In genomic region chr7:125556096-125556495, GRCm38 (mm10) we compare ENCODE assay signal across 19 mouse cellular contexts. TPM values are rescaled to one million over a fixed set of nuclear protein-coding genes. Genes with fewer than 3 reads are reported as not detected.
A peak's percentile ranks its signal among the peaks of the same experiment; 100 is the strongest.
DNase-seq lines count a peak whose midpoint lies in the region; ATAC-seq and TF ChIP-seq lines count a peak whose summit lies in the region.
"Had no signal": no experiment of that assay in that cellular context is flagged by ENCODE, and none has a peak within 500 bp of the region (broad histone marks: within the 10 kb centered on the region; RNA-seq: fewer than 3 reads in every experiment).

No protein-coding gene starts in this region.

- no peak overlapping the region for H3K9ac ChIP-seq in intestine, postnatal 0 days (ENCODE audit: low read depth, low read length)
- H3K9ac ChIP-seq in intestine, embryonic 16.5 days (ENCODE audit: low read depth, low read length): no peak overlapping the region
- H3K9ac ChIP-seq in liver, embryonic 11.5 days (ENCODE audit: low read depth, low read length): no peak overlapping the region
- H3K9ac ChIP-seq: forebrain, embryonic 15.5 days; heart, embryonic 12.5 days had no signal

- H3K9me3 ChIP-seq in intestine, postnatal 0 days (ENCODE audit: control insufficient read depth): no peaks in the 10 kb centered on the region
- H3K9me3 ChIP-seq in intestine, embryonic 16.5 days (ENCODE audit: control insufficient read depth, low read length): no peaks in the 10 kb centered on the region
- H3K9me3 ChIP-seq in liver, embryonic 11.5 days (ENCODE audit: control insufficient read depth, low read length): no peaks in the 10 kb centered on the region
- H3K9me3 ChIP-seq: forebrain, embryonic 15.5 days; heart, embryonic 12.5 days had no signal

- peak; percentile 30 for DNase-seq in thymus, postnatal 4 days
- no peak for DNase-seq in thymus, postnatal 14 days
- no peak for DNase-seq in liver, embryonic 11.5 days (ENCODE audit: low spot score)
- DNase-seq in right cerebral cortex, adult 2 months (ENCODE audit: low spot score in 2 of 2): no peak
- DNase-seq: cerebellum, adult 9-10 months; embryo, embryonic 11 days; heart, postnatal 4 days; midbrain, embryonic 14.5 days; right cerebral cortex, postnatal 14 days had no signal

- no peak for TF ChIP-seq CTCF in intestine, postnatal 0 days (IDR thresholded peaks at IDR 0.05; ENCODE audit: low read depth)
- no peak for TF ChIP-seq CTCF in small intestine, adult 2 months (IDR thresholded peaks at IDR 0.05; ENCODE audit: extremely low read depth, insufficient read length, insufficient replicate concordance, low read depth, low read length)

- peak overlapping the region; percentile 84 for H3K4me2 ChIP-seq in intestine, postnatal 0 days (replicated peaks; ENCODE audit: low read depth)
- no peak overlapping the region for H3K4me2 ChIP-seq in intestine, embryonic 16.5 days (ENCODE audit: low read depth, low read length)
- peak overlapping the region; percentile 29; the same call in 1 of the 2 replicates for H3K4me2 ChIP-seq in liver, embryonic 11.5 days
- H3K4me2 ChIP-seq: forebrain, embryonic 15.5 days; heart, embryonic 12.5 days had no signal

- 56% methylated on average over 4 of the region's 4 CpGs for WGBS in intestine, postnatal 0 days
- 66% methylated on average over 4 of the region's 4 CpGs for WGBS in intestine, embryonic 16.5 days
- whole genome bisulfite sequencing in liver, embryonic 11.5 days: 32% methylated on average over 4 of the region's 4 CpGs
- 63% methylated on average over 4 of the region's 4 CpGs for WGBS in small intestine, adult 2 months

- H3K4me1 ChIP-seq in intestine, postnatal 0 days (replicated peaks; ENCODE audit: control insufficient read depth, insufficient read depth, low read length): peaks cover 52% of the 10 kb centered on the region
- peaks cover 36% of the 10 kb centered on the region for H3K4me1 ChIP-seq in intestine, embryonic 16.5 days (ENCODE audit: control insufficient read depth, insufficient read depth, low read length)
- peaks cover 35% of the 10 kb centered on the region for H3K4me1 ChIP-seq in liver, embryonic 11.5 days (replicated peaks; ENCODE audit: control insufficient read depth, insufficient read depth, low read length)
- peaks cover 74% of the 10 kb centered on the region for H3K4me1 ChIP-seq in small intestine, adult 2 months (ENCODE audit: control insufficient read depth, insufficient read depth, insufficient read length, low read length)

- H3K36me3 ChIP-seq in intestine, postnatal 0 days (ENCODE audit: control insufficient read depth, insufficient read depth): peaks cover 12% of the 10 kb centered on the region; the same call in 1 of the 2 replicates
- H3K36me3 ChIP-seq in intestine, embryonic 16.5 days (ENCODE audit: control insufficient read depth, insufficient read depth, low read length): no peaks in the 10 kb centered on the region
- H3K36me3 ChIP-seq in liver, embryonic 11.5 days (ENCODE audit: control insufficient read depth, insufficient read depth, low read length): no peaks in the 10 kb centered on the region
- H3K36me3 ChIP-seq in small intestine, adult 2 months (ENCODE audit: control insufficient read depth, insufficient read depth, low read length): peaks cover 2% of the 10 kb centered on the region; the same call in 1 of the 2 replicates
- H3K36me3 ChIP-seq: forebrain, embryonic 15.5 days; heart, embryonic 12.5 days had no signal

- no peaks in the 10 kb centered on the region for H3K27me3 ChIP-seq in intestine, postnatal 0 days (replicated peaks; ENCODE audit: control insufficient read depth, insufficient read depth, low read length)
- no peaks in the 10 kb centered on the region for H3K27me3 ChIP-seq in intestine, embryonic 16.5 days (replicated peaks; ENCODE audit: control insufficient read depth, insufficient read depth, low read length)
- peaks cover 4% of the 10 kb centered on the region for H3K27me3 ChIP-seq in liver, embryonic 11.5 days (replicated peaks; ENCODE audit: control insufficient read depth, insufficient read depth, low read length)
- no peaks in the 10 kb centered on the region for H3K27me3 ChIP-seq in small intestine, adult 2 months (ENCODE audit: control insufficient read depth, insufficient read depth, low read length)
- H3K27me3 ChIP-seq: CH12.LX; forebrain, embryonic 15.5 days had no signal

- no peak for ATAC-seq in intestine, postnatal 0 days
- no peak for ATAC-seq in intestine, embryonic 16.5 days
- no peak for ATAC-seq in liver, embryonic 11.5 days (replicated peaks; ENCODE audit: low FRiP score)
- ATAC-seq in erythroid progenitor cell, adult 5-6 weeks (replicated peaks; ENCODE audit: low FRiP score, poor library complexity, severe bottlenecking): no peak
- ATAC-seq: forebrain, embryonic 15.5 days had no signal

- TF ChIP-seq POLR2A in small intestine, adult 2 months (IDR thresholded peaks at IDR 0.05; ENCODE audit: low read depth, low read length): no peak

- no peak overlapping the region for H3K4me3 ChIP-seq in intestine, postnatal 0 days (ENCODE audit: low read depth, low read length)
- H3K4me3 ChIP-seq in intestine, embryonic 16.5 days (ENCODE audit: low read length): no peak overlapping the region
- no peak overlapping the region for H3K4me3 ChIP-seq in liver, embryonic 11.5 days (ENCODE audit: low read depth, low read length)
- no peak overlapping the region for H3K4me3 ChIP-seq in small intestine, adult 2 months (ENCODE audit: low read depth, low read length)
- H3K4me3 ChIP-seq: forebrain, embryonic 15.5 days; heart, embryonic 12.5 days; layer of hippocampus, adult 2 months; left cerebral cortex, adult 2 months had no signal

- H3K27ac ChIP-seq in intestine, postnatal 0 days (ENCODE audit: low read depth, low read length): no peak overlapping the region; the same call in 1 of the 2 replicates
- no peak overlapping the region for H3K27ac ChIP-seq in intestine, embryonic 16.5 days (ENCODE audit: low read length)
- no peak overlapping the region for H3K27ac ChIP-seq in liver, embryonic 11.5 days (ENCODE audit: low read depth, low read length)
- H3K27ac ChIP-seq in small intestine, adult 2 months (ENCODE audit: insufficient read depth, low read depth, low read length): peak overlapping the region; percentile 31
- H3K27ac ChIP-seq: forebrain, embryonic 15.5 days; layer of hippocampus, adult 2 months; left cerebral cortex, adult 2 months had no signal

RNA-seq across cellular contexts. Expression of gene Il4ra, which starts 4.2 kb away (rescaled TPM):
- 32.3 and 35.0 TPM in 2 replicates for polyA plus RNA-seq in intestine, postnatal 0 days (2015; fragmentation: Nextera tagmentation; extraction: Ambion mirVana)
- 12.6 and 14.5 TPM in 2 replicates for polyA plus RNA-seq in intestine, embryonic 16.5 days (2015; fragmentation: Nextera tagmentation; extraction: Ambion mirVana)
- polyA plus RNA-seq in liver, embryonic 11.5 days (2014; fragmentation: Nextera tagmentation; extraction: Ambion mirVana): 4.4 and 5.3 TPM in 2 replicates
- polyA plus RNA-seq in small intestine, adult 2 months (2012; rRNA removed): 31.8 and 51.7 TPM in 2 replicates
- total RNA-seq in erythroid progenitor cell, adult 5-6 weeks (2015; ENCODE audit: low replicate concordance): 0.84 and 2.2 TPM in 2 replicates
- 3.3 and 5.7 TPM in 2 replicates for total RNA-seq in erythroid progenitor cell, adult 5-6 weeks (2017; ENCODE audit: low replicate concordance)

RNA-seq across cellular contexts. Expression of gene Il21r, which starts 47.1 kb away (rescaled TPM):
- 0.08 and 0.09 TPM in 2 replicates for polyA plus RNA-seq in intestine, postnatal 0 days (2015; fragmentation: Nextera tagmentation; extraction: Ambion mirVana)
- 0.38 and 0.59 TPM in 2 replicates for polyA plus RNA-seq in intestine, embryonic 16.5 days (2015; fragmentation: Nextera tagmentation; extraction: Ambion mirVana)
- polyA plus RNA-seq in liver, embryonic 11.5 days (2014; fragmentation: Nextera tagmentation; extraction: Ambion mirVana): 0.81 and 1.1 TPM in 2 replicates
- 9.4 and 13.4 TPM in 2 replicates for polyA plus RNA-seq in small intestine, adult 2 months (2012; rRNA removed)
- total RNA-seq in erythroid progenitor cell, adult 5-6 weeks (2015; ENCODE audit: low replicate concordance): 1.7 and 1.8 TPM in 2 replicates
- total RNA-seq in erythroid progenitor cell, adult 5-6 weeks (2017; ENCODE audit: low replicate concordance): 2.2 and 2.7 TPM in 2 replicates
- total RNA-seq: gastrocnemius, adult 8-10 months had no signal
